Mouse (Mus musculus): ENCODE results near the gene Pex6. TPM values are rescaled to one million over a fixed set of nuclear protein-coding genes. Genes with fewer than 3 reads are reported as not detected.

Gene Pex6
- 18.1 and 18.5 TPM in 2 replicates for polyA plus RNA-seq (2014; fragmentation: Nextera tagmentation; extraction: Ambion mirVana)

DNA sequence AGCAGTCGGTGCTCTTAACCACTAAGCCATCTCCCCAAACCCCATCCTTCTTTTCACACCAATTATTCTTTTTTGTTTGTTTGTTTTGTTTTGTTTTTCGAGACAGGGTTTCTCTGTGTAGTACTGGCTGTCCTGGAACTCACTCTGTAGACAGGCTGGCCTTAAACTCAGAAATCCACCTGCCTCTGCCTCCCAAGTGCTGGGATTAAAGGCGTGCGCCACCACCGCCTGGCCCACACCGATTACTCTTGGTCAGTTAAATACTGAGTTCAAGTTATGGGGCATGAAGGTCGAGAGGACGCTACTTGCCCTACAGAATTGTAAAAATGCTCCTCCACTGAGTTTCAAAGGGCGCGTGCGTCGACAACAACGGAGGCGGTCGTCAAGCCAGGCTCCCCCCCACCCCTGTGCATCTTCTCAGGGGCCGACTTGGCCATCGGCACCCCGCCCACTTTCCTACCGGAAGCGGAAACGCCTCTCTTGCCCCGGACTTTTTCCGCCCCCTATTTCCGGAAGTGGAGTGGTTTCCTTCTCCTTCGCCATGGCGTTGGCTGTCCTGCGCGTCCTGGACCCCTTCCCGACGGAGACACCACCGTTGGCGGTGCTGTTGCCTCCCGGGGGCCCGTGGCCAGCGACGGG lies at the start of gene Pex6:
Gene Pex6, plus strand, starts transcription at position 505 of the 639 bp plus-strand sequence.
- Histone ChIP-seq H3K9me3 (ENCODE audit: control insufficient read depth, low read length) (no peaks in the 10 kb centered on the region), H3K4me1 (ENCODE audit: control insufficient read depth, insufficient read depth, low read length) (peaks cover 8% of the 10 kb centered on the region; the same call in 1 of the 2 replicates), H3K27ac (replicated peaks; ENCODE audit: low read depth, low read length) (peak within 1 kb of the TSS; percentile 21; the same call in 1 of the 2 replicates), H3K4me3 (ENCODE audit: low read depth, low read length) (peak within 1 kb of the TSS; percentile 97), H3K9ac (ENCODE audit: low read length) (peak within 1 kb of the TSS; percentile 88), H3K36me3 (ENCODE audit: control insufficient read depth, insufficient read depth, low read length) (peaks cover 11% of the 10 kb centered on the region), H3K4me2 (ENCODE audit: low read depth, severe bottlenecking) (peak within 1 kb of the TSS; percentile 99), H3K27me3 (ENCODE audit: control insufficient read depth, insufficient read depth, low read length) (no peaks in the 10 kb centered on the region)
- DNase-seq (ENCODE audit: low spot score) (peak; percentile 95), ATAC-seq (ENCODE audit: insufficient number of reproducible peaks, low FRiP score, low TSS enrichment, low read depth) (peak; percentile 87)
- WGBS: 8% methylated on average over 36 of the region's 36 CpGs

DNA sequence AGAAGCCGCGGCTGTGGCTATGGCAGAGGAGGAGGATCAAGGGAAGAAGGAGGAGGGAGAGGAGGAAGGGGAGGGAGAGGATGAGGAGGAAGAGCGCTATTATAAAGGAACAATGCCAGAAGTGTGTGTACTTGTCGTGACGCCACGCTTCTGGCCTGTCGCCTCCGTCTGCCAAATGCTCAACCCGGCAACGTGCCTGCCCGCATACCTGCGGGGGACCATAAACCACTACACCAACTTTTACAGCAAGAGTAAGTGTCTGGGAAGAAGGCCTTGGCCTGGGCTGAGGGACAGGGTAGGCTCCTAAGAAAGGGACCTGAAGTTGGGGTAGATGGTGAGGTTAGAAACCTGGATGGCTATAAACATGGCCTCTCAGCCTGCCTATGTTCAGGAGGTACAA lies 49.3 kb upstream of the Pex6 start:
- Histone ChIP-seq H3K4me3 (ENCODE audit: low read depth, low read length) (no peak overlapping the region), H3K27me3 (ENCODE audit: control insufficient read depth, insufficient read depth, low read length) (no peaks in the 10 kb centered on the region), H3K36me3 (ENCODE audit: control insufficient read depth, insufficient read depth, low read length) (peaks cover 55% of the 10 kb centered on the region), H3K9ac (ENCODE audit: low read length) (no peak overlapping the region), H3K4me1 (ENCODE audit: control insufficient read depth, insufficient read depth, low read length) (no peaks in the 10 kb centered on the region), H3K27ac (replicated peaks; ENCODE audit: low read depth, low read length) (no peak overlapping the region), H3K9me3 (ENCODE audit: control insufficient read depth, low read length) (no peaks in the 10 kb centered on the region), H3K4me2 (ENCODE audit: low read depth, severe bottlenecking) (no peak overlapping the region)
- no peak for DNase-seq (ENCODE audit: low spot score)
- no peak for ATAC-seq (ENCODE audit: insufficient number of reproducible peaks, low FRiP score, low TSS enrichment, low read depth)
- 92% methylated on average over 12 of the region's 12 CpGs for WGBS

- 89% methylated on average over 5 of the region's 5 CpGs for WGBS
Observed at GRCm38 (mm10) chr17:46662730-46663129, 48.5 kb upstream of the Pex6 start.

DNA sequence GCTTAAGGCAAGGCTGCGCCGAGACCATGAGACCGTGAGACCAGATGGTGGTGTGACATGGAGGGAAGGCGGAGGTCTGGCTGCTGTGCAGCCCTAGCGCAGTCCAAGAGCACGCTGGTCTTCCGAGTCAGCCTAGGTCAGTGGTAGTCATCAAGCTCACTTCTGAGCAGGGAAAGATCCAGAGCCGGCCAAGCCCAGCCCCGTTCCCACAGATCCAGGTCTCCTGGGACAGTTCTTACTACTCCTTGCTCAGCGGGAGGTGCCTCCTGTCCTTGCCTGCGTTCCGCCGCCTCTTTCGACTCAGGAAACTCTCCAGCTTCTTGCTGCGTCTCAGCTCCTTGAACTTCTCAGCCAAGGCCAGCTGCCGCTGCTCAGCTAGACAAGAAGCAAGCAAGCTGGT lies 43.6 kb upstream of the Pex6 start:
- H3K9ac ChIP-seq (ENCODE audit: low read length): no peak overlapping the region
- H3K4me2 ChIP-seq (ENCODE audit: low read depth, severe bottlenecking): no peak overlapping the region
- WGBS: 90% methylated on average over 16 of the region's 16 CpGs
- DNase-seq (ENCODE audit: low spot score) (no peak), ATAC-seq (ENCODE audit: insufficient number of reproducible peaks, low FRiP score, low TSS enrichment, low read depth) (no peak)
- H3K9me3 ChIP-seq (ENCODE audit: control insufficient read depth, low read length): no peaks in the 10 kb centered on the region
- H3K27me3 ChIP-seq (ENCODE audit: control insufficient read depth, insufficient read depth, low read length): no peaks in the 10 kb centered on the region
- H3K36me3 ChIP-seq (ENCODE audit: control insufficient read depth, insufficient read depth, low read length): peaks cover 37% of the 10 kb centered on the region
- no peak overlapping the region for H3K4me3 ChIP-seq (ENCODE audit: low read depth, low read length)
- H3K4me1 ChIP-seq (ENCODE audit: control insufficient read depth, insufficient read depth, low read length): no peaks in the 10 kb centered on the region
- H3K27ac ChIP-seq (replicated peaks; ENCODE audit: low read depth, low read length): no peak overlapping the region

More at GRCm38 (mm10) chr17:46662730-46663129, 48.5 kb upstream of the Pex6 start:
- H3K36me3 ChIP-seq (ENCODE audit: control insufficient read depth, insufficient read depth, low read length): peaks cover 54% of the 10 kb centered on the region
- H3K9ac ChIP-seq (ENCODE audit: low read length): no peak overlapping the region
- H3K27ac ChIP-seq (replicated peaks; ENCODE audit: low read depth, low read length): no peak overlapping the region
- no peaks in the 10 kb centered on the region for H3K9me3 ChIP-seq (ENCODE audit: control insufficient read depth, low read length)
- ATAC-seq (ENCODE audit: insufficient number of reproducible peaks, low FRiP score, low TSS enrichment, low read depth) (no peak), DNase-seq (ENCODE audit: low spot score) (no peak)
- H3K4me3 ChIP-seq (ENCODE audit: low read depth, low read length): no peak overlapping the region
- no peaks in the 10 kb centered on the region for H3K27me3 ChIP-seq (ENCODE audit: control insufficient read depth, insufficient read depth, low read length)
- no peak overlapping the region for H3K4me2 ChIP-seq (ENCODE audit: low read depth, severe bottlenecking)
- H3K4me1 ChIP-seq (ENCODE audit: control insufficient read depth, insufficient read depth, low read length): no peaks in the 10 kb centered on the region

GRCm38 (mm10) chr17:46669911-46670310 lies 41.4 kb upstream of the Pex6 start:
- Histone ChIP-seq H3K9ac (ENCODE audit: low read length) (no peak overlapping the region), H3K4me1 (ENCODE audit: control insufficient read depth, insufficient read depth, low read length) (peaks cover 6% of the 10 kb centered on the region), H3K27ac (replicated peaks; ENCODE audit: low read depth, low read length) (no peak overlapping the region), H3K4me2 (ENCODE audit: low read depth, severe bottlenecking) (no peak overlapping the region), H3K36me3 (ENCODE audit: control insufficient read depth, insufficient read depth, low read length) (peaks cover 20% of the 10 kb centered on the region), H3K27me3 (ENCODE audit: control insufficient read depth, insufficient read depth, low read length) (no peaks in the 10 kb centered on the region), H3K4me3 (ENCODE audit: low read depth, low read length) (no peak overlapping the region), H3K9me3 (ENCODE audit: control insufficient read depth, low read length) (no peaks in the 10 kb centered on the region)
- WGBS: 95% methylated on average over 10 of the region's 10 CpGs
- DNase-seq (ENCODE audit: low spot score): no peak
- no peak for ATAC-seq (ENCODE audit: insufficient number of reproducible peaks, low FRiP score, low TSS enrichment, low read depth)

DNA sequence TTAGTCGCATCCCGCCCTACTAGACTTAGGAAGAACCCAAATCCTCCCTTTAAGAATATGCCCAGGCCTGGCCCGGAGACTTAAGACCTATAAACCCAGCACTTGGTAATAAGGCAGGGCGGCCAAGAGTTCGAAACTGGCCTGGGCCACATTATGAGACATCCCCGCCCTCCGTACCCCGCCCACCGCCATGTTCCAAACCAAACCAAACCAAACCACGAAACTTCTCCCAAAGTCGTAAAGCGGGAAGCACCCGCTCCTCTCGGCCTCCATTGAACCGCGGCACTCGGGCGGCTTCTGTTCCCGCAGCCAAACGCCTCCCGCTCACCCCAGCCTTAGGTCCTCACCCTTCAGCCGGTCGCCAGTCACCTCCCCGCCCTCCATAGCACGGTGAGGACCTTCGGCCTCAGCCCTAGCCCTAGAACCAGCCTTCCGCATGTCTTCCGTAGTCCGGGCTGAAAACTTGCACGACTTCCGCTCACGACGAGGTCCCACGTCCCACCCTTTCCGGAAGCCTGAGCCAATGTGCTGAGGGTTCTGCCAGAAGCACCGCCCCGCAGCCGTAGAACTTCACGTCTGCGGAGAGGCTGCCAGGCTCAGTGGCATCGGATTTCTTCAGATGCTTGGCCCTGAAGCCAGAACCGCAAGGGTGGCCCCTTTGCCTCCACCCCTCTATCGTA lies 37.3 kb upstream of the Pex6 start, which contains the start of gene Rrp36:
Gene Rrp36, minus strand, starts transcription at position 503 of the 680 bp plus-strand sequence.
- H3K9me3 ChIP-seq (ENCODE audit: control insufficient read depth, low read length): no peaks in the 10 kb centered on the region
- peak within 1 kb of the TSS; percentile 77 for H3K4me3 ChIP-seq (ENCODE audit: low read depth, low read length)
- no peaks in the 10 kb centered on the region for H3K27me3 ChIP-seq (ENCODE audit: control insufficient read depth, insufficient read depth, low read length)
- ATAC-seq (ENCODE audit: insufficient number of reproducible peaks, low FRiP score, low TSS enrichment, low read depth) (peak; percentile 89), DNase-seq (ENCODE audit: low spot score) (peak; percentile 93)
- H3K36me3 ChIP-seq (ENCODE audit: control insufficient read depth, insufficient read depth, low read length): peaks cover 24% of the 10 kb centered on the region
- peak within 1 kb of the TSS; percentile 82 for H3K27ac ChIP-seq (replicated peaks; ENCODE audit: low read depth, low read length)
- H3K9ac ChIP-seq (ENCODE audit: low read length): peak within 1 kb of the TSS; percentile 80
- peak within 1 kb of the TSS; percentile 63 for H3K4me2 ChIP-seq (ENCODE audit: low read depth, severe bottlenecking)
- peaks cover 11% of the 10 kb centered on the region for H3K4me1 ChIP-seq (ENCODE audit: control insufficient read depth, insufficient read depth, low read length)
- under 1% methylated on average over 43 of the region's 43 CpGs for WGBS

GRCm38 (mm10) chr17:46674530-46675283 lies 36.6 kb upstream of the Pex6 start:
- Histone ChIP-seq H3K27ac (replicated peaks; ENCODE audit: low read depth, low read length) (peak overlapping the region; percentile 82), H3K9me3 (ENCODE audit: control insufficient read depth, low read length) (no peaks in the 10 kb centered on the region), H3K4me3 (ENCODE audit: low read depth, low read length) (peak overlapping the region; percentile 77), H3K4me1 (ENCODE audit: control insufficient read depth, insufficient read depth, low read length) (peaks cover 18% of the 10 kb centered on the region), H3K4me2 (ENCODE audit: low read depth, severe bottlenecking) (peak overlapping the region; percentile 63), H3K36me3 (ENCODE audit: control insufficient read depth, insufficient read depth, low read length) (peaks cover 20% of the 10 kb centered on the region), H3K27me3 (ENCODE audit: control insufficient read depth, insufficient read depth, low read length) (no peaks in the 10 kb centered on the region), H3K9ac (ENCODE audit: low read length) (peak overlapping the region; percentile 62; the same call in 1 of the 2 replicates)
- ATAC-seq (ENCODE audit: insufficient number of reproducible peaks, low FRiP score, low TSS enrichment, low read depth): peak; percentile 13; the same call in 1 of the 2 replicates
- WGBS: 19% methylated on average over 15 of the region's 15 CpGs
- no peak for DNase-seq (ENCODE audit: low spot score)

DNA sequence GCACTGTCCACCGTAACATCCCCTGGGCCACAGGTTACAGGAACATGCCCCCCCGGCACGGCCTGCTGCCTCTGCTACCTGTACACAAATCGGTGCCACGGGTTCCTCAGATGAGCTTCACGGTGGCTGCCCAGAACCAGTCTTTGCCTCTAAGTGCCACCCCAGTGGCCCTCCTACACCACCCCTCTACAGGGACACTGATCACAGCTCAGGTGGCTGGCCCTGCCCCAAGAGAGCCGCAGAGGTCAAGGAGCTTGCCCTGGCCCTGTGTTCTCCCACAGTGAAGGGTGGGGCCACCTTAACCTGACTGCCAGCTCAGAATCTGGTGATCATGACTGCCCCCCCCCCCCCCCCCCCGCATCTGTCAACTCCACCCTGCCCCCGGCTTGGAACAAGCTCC lies 32.8 kb upstream of the Pex6 start, which contains the start of gene Mea1:
Gene Mea1, plus strand, starts transcription at position 378 of the 400 bp plus-strand sequence.
- H3K27ac ChIP-seq (replicated peaks; ENCODE audit: low read depth, low read length): no peak within 1 kb of the TSS
- no peaks in the 10 kb centered on the region for H3K27me3 ChIP-seq (ENCODE audit: control insufficient read depth, insufficient read depth, low read length)
- peak within 1 kb of the TSS; percentile 88 for H3K4me3 ChIP-seq (ENCODE audit: low read depth, low read length)
- H3K36me3 ChIP-seq (ENCODE audit: control insufficient read depth, insufficient read depth, low read length): peaks cover 26% of the 10 kb centered on the region
- H3K9me3 ChIP-seq (ENCODE audit: control insufficient read depth, low read length): no peaks in the 10 kb centered on the region
- peak within 1 kb of the TSS; percentile 70 for H3K9ac ChIP-seq (ENCODE audit: low read length)
- peaks cover 23% of the 10 kb centered on the region for H3K4me1 ChIP-seq (ENCODE audit: control insufficient read depth, insufficient read depth, low read length)
- 90% methylated on average over 8 of the region's 9 CpGs for WGBS
- ATAC-seq (ENCODE audit: insufficient number of reproducible peaks, low FRiP score, low TSS enrichment, low read depth): no peak
- peak within 1 kb of the TSS; percentile 83 for H3K4me2 ChIP-seq (ENCODE audit: low read depth, severe bottlenecking)
- no peak for DNase-seq (ENCODE audit: low spot score)
